Mouse (Mus musculus) intestine, embryonic 14.5 days (tissue): ENCODE results near the gene Apobec3. TPM values are rescaled to one million over a fixed set of nuclear protein-coding genes. Genes with fewer than 3 reads are reported as not detected.
"Not testable (repeated sequence)": the region's sequence is repeated elsewhere in the genome, so short reads cannot be mapped to it uniquely, and the experiment has no call there.

Source experiments
- ATAC-seq: fragments of 200-750 bp; cut with Nextera tagmentation; replicated peaks from 2 replicates; pipeline ENCODE4 v1.8.0; 2017; ENCODE audit warnings: low read depth, moderate number of reproducible peaks, moderate TSS enrichment, moderate library complexity; ENCODE audit not compliant: low FRiP score, low TSS enrichment
- DNase-seq: peaks from one replicate; pipeline ENCODE4 v3.0.0-alpha.2; 2018; ENCODE audit warnings: low spot score
- H3K27ac ChIP-seq: fragments of 300-500 bp; sonication (generic); 2 replicates; pipeline ENCODE4 v1.5.1; 2014; ENCODE audit warnings: low read depth, mild to moderate bottlenecking, control low read depth
- H3K27me3 ChIP-seq: fragments of 300-500 bp; sonication (generic); replicated peaks from 2 replicates; pipeline ENCODE4 v1.6.1; 2014; ENCODE audit warnings: low read length, control low read depth; ENCODE audit not compliant: control insufficient read depth, insufficient read depth
- H3K36me3 ChIP-seq: fragments of 300-500 bp; sonication (generic); 2 replicates; pipeline ENCODE4 v1.6.1; 2014; ENCODE audit warnings: low read length, control low read depth; ENCODE audit not compliant: control insufficient read depth, insufficient read depth
- H3K4me1 ChIP-seq: fragments of 300-500 bp; sonication (generic); replicated peaks from 2 replicates; pipeline ENCODE4 v1.6.1; 2014; ENCODE audit warnings: low read length, control low read depth, mixed read lengths; ENCODE audit not compliant: control insufficient read depth, insufficient read depth
- H3K4me2 ChIP-seq: fragments of 300-500 bp; sonication (generic); 2 replicates; pipeline ENCODE4 v1.6.1; 2014; ENCODE audit warnings: low read length
- H3K4me3 ChIP-seq: fragments of 300-500 bp; sonication (generic); 2 replicates; pipeline ENCODE4 v1.5.1; 2014; ENCODE audit warnings: low read depth, low read length, control low read depth, mixed read lengths
- H3K9ac ChIP-seq: fragments of 300-500 bp; sonication (generic); 2 replicates; pipeline ENCODE4 v1.6.1; 2014; ENCODE audit warnings: mild to moderate bottlenecking, low read length
- H3K9me3 ChIP-seq: fragments of 300-500 bp; sonication (generic); 2 replicates; pipeline ENCODE4 v1.6.1; 2016; ENCODE audit warnings: low read length, control low read depth; ENCODE audit not compliant: control insufficient read depth
- WGBS: fragments of 180-500 bp; shearing (Covaris S2); extraction: QIAGEN DNeasy Blood & Tissue Kit; methylation state at CpG from one replicate; pipeline ENCODE4 v1.1.7; 2014; 5-methylcytosine and 5-hydroxymethylcytosine counted together
- polyA plus RNA-seq: library from polyadenylated mRNA; unstranded; fragments of >200 nt; fragmentation: Nextera tagmentation; extraction: Ambion mirVana; gene quantifications from 2 replicates; pipeline ENCODE4 v1.2.1, GENCODE M21; 2014

Apobec3 gene
- polyA plus RNA-seq, 1 experiment from 2014 or later: 11.3 TPM

DNA sequence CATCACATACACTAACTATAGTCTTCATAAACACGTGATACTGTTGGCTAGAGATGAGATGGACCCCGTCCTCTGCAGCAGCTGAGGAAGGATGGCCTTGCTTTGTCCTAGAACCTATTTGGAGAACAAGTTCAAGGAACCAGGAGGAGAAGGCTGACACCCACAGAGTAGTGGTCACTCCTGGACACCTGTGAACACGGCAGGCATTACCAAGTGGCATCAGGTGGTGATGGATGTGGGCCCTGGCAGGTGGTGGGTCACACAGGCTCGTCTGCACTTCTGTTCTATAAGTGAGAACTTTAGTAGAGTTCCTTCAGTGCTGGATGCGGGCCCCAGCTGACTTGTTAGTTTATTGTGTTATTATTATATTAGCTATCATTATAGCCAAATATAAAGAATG lies 6.6 kb upstream of the Apobec3 start:
- WGBS: 72% methylated on average over 5 of the region's 5 CpGs
- Histone ChIP-seq H3K9ac (no peak overlapping the region), H3K4me2 (no peak overlapping the region), H3K4me1 (peaks cover 4% of the 10 kb centered on the region; the same call in 1 of the 2 replicates), H3K36me3 (no peaks in the 10 kb centered on the region), H3K27ac (no peak overlapping the region), H3K4me3 (no peak overlapping the region), H3K27me3 (0 out of 2 replicates have a peak, but pooled peaks cover 3% of the 10 kb centered on the region), H3K9me3 (no peaks in the 10 kb centered on the region)
- no peak for DNase-seq
- no peak for ATAC-seq

DNA sequence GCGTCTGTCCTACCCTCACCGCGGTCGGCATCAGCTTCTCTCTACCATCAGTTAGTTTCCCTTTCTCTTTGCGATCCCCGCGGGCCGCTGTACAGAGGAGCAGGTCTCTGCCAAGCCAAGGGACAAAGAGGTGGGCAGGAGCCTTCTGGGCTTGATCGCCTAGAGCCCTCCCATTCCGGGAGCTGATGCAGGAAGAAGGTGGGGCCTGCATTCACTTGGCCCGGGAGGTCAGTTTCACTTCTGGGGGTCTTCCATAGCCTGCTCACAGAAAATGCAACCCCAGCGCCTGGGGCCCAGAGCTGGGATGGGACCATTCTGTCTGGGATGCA lies 718 bp downstream of the Apobec3 start:
- no peaks in the 10 kb centered on the region for H3K36me3 ChIP-seq
- H3K4me3 ChIP-seq: peak overlapping the region; percentile 43
- WGBS: 5% methylated on average over 12 of the region's 12 CpGs
- DNase-seq (peak; percentile 67), ATAC-seq (peak; percentile 40; the same call in 1 of the 2 replicates)
- H3K27me3 ChIP-seq: peaks cover 3% of the 10 kb centered on the region; the same call in 1 of the 2 replicates
- H3K9ac ChIP-seq: peak overlapping the region; percentile 43
- no peaks in the 10 kb centered on the region; the same call in 1 of the 2 replicates for H3K4me1 ChIP-seq
- peak overlapping the region; percentile 22; the same call in 1 of the 2 replicates for H3K27ac ChIP-seq
- H3K9me3 ChIP-seq: no peaks in the 10 kb centered on the region
- H3K4me2 ChIP-seq: peak overlapping the region; percentile 60

DNA sequence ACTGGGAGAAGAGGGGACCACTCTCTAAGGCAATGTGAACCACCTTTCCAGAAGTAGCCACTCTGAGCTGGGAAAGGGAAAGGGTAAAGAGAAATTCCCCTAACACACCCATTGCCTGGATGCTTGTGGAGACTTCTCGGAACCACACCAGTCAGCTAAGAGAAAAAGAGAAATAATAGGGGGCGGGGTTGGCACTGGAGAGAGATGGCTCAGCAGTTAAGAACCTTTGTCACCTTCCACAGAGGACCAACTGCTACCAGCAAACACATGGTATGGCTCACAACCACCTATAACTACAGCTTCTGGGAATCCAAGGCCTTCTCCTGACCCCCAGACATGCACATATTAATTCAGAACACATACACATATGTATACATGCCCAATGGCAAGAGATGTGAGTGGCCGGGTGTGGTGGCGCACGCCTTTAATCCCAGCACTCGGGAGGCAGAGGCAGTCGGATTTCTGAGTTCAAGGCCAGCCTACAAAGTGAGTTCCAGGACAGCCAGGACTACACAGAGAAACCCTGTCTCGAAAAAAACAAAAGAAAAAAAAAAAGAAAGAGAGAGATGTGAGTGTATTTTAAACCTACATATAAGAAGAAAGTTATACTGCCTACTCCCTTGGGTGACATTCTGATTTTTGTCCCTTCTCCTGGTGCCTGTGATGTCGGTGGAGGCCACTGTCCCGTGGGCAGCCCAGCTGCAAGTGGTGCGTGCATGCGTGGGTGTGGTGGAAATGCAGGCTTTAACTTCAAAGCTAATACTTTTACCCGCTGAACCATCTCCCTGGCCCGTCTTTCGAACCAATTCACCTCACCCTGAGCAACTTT lies 1.8 kb downstream of the Apobec3 start:
- H3K36me3 ChIP-seq: no peaks in the 10 kb centered on the region
- 78% methylated on average over 15 of the region's 15 CpGs for WGBS
- no peak overlapping the region for H3K27ac ChIP-seq
- no peaks in the 10 kb centered on the region for H3K9me3 ChIP-seq
- H3K4me2 ChIP-seq: peak overlapping the region; percentile 60
- peak overlapping the region; percentile 43 for H3K4me3 ChIP-seq
- 0 out of 2 replicates have a peak overlapping the region, but pooled peaks have one; percentile 43 for H3K9ac ChIP-seq
- H3K4me1 ChIP-seq: no peaks in the 10 kb centered on the region; the same call in 1 of the 2 replicates
- no peak for DNase-seq
- peaks cover 3% of the 10 kb centered on the region; the same call in 1 of the 2 replicates for H3K27me3 ChIP-seq
- ATAC-seq: no peak

DNA sequence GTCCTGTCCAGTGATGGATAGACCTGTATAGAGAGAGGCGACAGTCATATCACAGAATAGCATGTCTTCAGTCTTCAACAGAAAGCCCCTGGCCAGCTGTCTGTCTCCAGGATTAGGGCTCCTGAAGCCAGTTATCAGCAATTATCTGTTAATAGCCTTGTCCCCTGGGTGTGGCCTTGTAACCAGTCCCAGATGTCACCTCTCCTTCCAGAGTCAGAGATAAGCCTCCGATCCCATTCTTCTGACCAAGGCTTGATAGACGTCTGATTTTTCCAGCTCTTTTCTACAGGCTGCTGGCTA lies 2.3 kb downstream of the Apobec3 start:
- Histone ChIP-seq H3K4me3 (no peak overlapping the region), H3K9me3 (no peaks in the 10 kb centered on the region), H3K27me3 (peaks cover 3% of the 10 kb centered on the region; the same call in 1 of the 2 replicates), H3K4me2 (no peak overlapping the region), H3K27ac (no peak overlapping the region), H3K4me1 (no peaks in the 10 kb centered on the region; the same call in 1 of the 2 replicates), H3K9ac (no peak overlapping the region), H3K36me3 (no peaks in the 10 kb centered on the region)
- no peak for DNase-seq
- ATAC-seq: no peak
- WGBS: 46% methylated on average over 3 of the region's 3 CpGs

DNA sequence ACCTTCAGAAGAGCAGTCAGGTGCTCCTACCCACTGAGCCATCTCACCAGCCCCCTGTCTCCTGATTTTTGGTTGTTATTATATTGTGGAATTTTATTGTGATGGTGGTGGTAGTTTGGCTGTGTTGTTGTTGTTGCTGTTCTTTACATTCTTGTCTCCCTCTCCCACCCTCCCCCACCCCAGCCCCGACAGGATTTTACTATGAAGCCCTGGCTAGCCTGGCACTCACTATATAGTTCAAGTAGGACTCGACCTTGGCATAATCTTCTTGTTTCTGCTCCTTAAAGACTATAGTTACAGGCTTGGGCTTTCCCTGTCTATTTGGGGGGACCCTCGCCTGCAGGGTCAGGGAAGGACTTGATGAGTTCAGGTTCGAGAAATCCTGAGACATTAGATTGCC lies 2.9 kb downstream of the Apobec3 start:
- Histone ChIP-seq H3K27ac (no peak overlapping the region), H3K9me3 (no peaks in the 10 kb centered on the region), H3K9ac (no peak overlapping the region), H3K4me1 (no peaks in the 10 kb centered on the region; the same call in 1 of the 2 replicates), H3K4me2 (no peak overlapping the region), H3K36me3 (no peaks in the 10 kb centered on the region), H3K4me3 (no peak overlapping the region), H3K27me3 (peaks cover 3% of the 10 kb centered on the region; the same call in 1 of the 2 replicates)
- no peak for ATAC-seq
- whole genome bisulfite sequencing: 88% methylated on average over 4 of the region's 4 CpGs
- DNase-seq: no peak

DNA sequence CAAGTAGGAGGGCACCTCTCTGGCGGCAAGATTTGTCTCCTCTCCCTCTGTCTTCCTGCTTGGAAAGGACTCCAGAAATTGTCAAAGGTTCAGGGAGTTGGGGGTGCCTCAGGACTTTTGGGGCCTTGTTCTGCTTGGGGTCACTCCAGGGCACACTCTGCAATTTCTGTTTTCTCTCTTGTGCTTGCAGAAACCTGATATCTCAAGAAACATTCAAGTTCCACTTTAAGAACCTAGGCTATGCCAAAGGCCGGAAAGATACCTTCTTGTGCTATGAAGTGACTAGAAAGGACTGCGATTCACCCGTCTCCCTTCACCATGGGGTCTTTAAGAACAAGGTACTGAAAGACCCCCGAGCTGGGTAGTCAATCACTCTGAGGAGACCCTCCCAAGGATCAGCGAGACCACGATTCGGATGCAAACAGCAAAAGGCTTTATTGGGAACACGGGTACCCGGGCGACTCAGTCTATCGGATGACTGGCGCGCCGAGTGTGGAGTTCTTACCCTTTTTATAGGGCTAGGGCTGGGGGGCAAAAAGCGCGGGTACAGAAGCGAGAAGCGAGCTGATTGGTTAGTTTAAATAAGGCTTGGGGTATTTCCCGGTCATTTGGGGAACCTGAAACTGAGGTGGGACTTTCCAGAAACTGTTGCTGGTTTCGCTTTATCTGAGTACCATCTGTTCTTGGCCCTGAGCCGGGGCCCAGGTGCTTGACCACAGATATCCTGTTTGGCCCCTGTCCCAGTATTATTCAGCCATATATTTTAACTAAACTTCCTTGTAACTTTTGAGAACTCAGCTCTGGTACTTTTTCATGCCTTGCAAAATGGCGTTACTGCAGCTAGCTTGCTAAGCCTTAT lies 4.0 kb downstream of the Apobec3 start:
- WGBS: 89% methylated on average over 10 of the region's 23 CpGs
- H3K4me2 ChIP-seq, DNase-seq, H3K27me3 ChIP-seq, H3K4me3 ChIP-seq, H3K36me3 ChIP-seq, H3K27ac ChIP-seq, H3K4me1 ChIP-seq, H3K9me3 ChIP-seq, ATAC-seq, H3K9ac ChIP-seq: not testable (repeated sequence)

DNA sequence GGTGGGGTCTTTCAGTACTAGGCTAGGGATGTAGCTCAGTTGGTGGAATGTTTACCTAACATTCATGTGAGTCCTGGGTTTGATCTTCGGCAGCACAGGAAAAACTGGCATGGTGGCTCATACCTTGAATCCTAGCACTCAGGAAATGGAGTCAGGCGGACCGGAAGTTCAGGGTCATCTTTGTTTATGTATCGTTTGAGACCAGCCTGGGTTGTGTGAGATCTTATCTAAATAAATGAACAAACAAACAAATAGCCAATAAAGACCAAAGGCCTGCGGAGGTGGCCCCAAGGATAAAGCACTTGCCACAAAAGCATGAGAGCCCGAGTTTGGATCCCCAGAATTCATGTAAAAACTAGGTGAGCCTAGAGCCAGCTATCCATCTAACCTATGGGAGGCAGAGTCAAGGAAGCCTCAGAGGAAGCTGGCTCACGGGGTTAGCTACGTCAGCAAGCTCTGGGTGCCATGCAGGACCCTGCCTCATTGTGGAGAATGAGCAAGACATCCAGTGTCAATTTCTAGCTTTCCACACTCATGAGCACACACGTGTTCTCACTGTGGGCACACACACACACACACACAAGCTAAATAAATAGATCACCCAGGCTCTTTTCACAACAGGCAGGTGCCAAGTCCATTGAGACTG lies 4.7 kb downstream of the Apobec3 start:
- Histone ChIP-seq H3K9ac (no peak overlapping the region), H3K27ac (no peak overlapping the region), H3K9me3 (no peaks in the 10 kb centered on the region), H3K4me3 (no peak overlapping the region), H3K4me2 (no peak overlapping the region), H3K36me3 (no peaks in the 10 kb centered on the region), H3K27me3 (peaks cover 3% of the 10 kb centered on the region; the same call in 1 of the 2 replicates), H3K4me1 (no peaks in the 10 kb centered on the region; the same call in 1 of the 2 replicates)
- ATAC-seq (no peak), DNase-seq (no peak)
- WGBS: 68% methylated on average over 9 of the region's 9 CpGs

DNA sequence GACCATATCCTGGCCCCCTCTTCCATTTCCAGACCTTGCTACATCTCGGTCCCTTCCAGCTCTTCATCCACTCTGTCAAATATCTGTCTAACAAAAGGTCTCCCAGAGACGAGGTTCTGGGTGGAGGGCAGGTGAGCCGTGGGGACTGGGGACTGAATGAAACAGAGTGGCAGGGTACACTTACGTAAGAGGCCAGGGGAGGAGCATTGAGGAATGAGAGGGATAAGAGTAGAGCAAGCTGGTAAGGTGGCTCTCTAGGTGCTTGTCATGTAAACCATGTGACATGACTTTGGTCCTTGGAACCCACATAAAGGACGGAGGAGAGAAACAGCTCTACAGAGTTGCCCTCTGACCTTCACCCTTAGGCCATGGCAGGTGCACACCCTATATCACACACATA lies 7.5 kb downstream of the Apobec3 start:
- no peaks in the 10 kb centered on the region for H3K36me3 ChIP-seq
- WGBS: 87% methylated on average over 5 of the region's 5 CpGs
- no peak overlapping the region for H3K27ac ChIP-seq
- H3K9me3 ChIP-seq: no peaks in the 10 kb centered on the region
- H3K27me3 ChIP-seq: no peaks in the 10 kb centered on the region
- H3K4me1 ChIP-seq: no peaks in the 10 kb centered on the region
- no peak for ATAC-seq
- H3K9ac ChIP-seq: no peak overlapping the region
- no peak overlapping the region for H3K4me2 ChIP-seq
- no peak overlapping the region for H3K4me3 ChIP-seq
- DNase-seq: no peak
